Mouse (Mus musculus) embryonic fibroblast, embryonic 13.5 days (primary cell): ENCODE results near the gene Ssu72.

Experiments used
- CTCF ChIP-seq: IDR thresholded peaks from 2 replicates; pipeline ENCODE4 v1.5.1; 2011; ENCODE audit warnings: mild to moderate bottlenecking, control low read depth, low read length, moderate library complexity, borderline replicate concordance; ENCODE audit not compliant: insufficient read depth
- POLR2A ChIP-seq: IDR thresholded peaks from 2 replicates; pipeline ENCODE4 v1.6.1; 2011; ENCODE audit warnings: low read depth, mild to moderate bottlenecking, control low read depth, low read length, moderate library complexity

- TF ChIP-seq CTCF = no peak
- TF ChIP-seq POLR2A = no peak
Measured at GRCm38 (mm10) chr4:155675991-155676390, 28.6 kb upstream of the Ssu72 start.
